Mouse (Mus musculus) kidney, postnatal 36 days (tissue): ENCODE data around the gene Cpm.
"Not testable (repeated sequence)": the region's sequence is repeated elsewhere in the genome, so short reads cannot be mapped to it uniquely, and the experiment has no call there.

Experiments used
- DNase-seq, 2 experiments: peaks; one replicate each; pipeline ENCODE4 v3.0.0; 2021 to 2022; ENCODE audit warnings: mixed read lengths in 2 of 2

The Cpm gene

DNA sequence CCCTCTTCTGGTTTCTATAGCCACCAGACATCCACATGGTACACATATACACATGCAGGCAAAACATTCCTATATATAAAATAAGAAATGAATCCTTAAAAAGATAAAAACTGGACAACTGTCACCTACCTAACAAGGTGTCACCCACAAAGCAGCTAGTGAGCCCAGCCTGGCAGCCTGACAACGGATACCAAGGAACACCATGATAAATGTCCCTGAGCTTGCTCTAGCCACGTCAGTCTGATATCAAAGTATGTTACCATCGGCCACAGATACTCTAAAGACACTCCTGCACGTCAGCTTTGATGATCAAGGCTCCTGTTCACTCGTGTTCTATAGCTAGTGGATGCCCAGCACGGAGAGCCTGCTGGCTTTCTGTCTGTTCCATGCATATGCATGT is 77.1 kb downstream of the Cpm start:
- DNase-seq: no peak

DNA sequence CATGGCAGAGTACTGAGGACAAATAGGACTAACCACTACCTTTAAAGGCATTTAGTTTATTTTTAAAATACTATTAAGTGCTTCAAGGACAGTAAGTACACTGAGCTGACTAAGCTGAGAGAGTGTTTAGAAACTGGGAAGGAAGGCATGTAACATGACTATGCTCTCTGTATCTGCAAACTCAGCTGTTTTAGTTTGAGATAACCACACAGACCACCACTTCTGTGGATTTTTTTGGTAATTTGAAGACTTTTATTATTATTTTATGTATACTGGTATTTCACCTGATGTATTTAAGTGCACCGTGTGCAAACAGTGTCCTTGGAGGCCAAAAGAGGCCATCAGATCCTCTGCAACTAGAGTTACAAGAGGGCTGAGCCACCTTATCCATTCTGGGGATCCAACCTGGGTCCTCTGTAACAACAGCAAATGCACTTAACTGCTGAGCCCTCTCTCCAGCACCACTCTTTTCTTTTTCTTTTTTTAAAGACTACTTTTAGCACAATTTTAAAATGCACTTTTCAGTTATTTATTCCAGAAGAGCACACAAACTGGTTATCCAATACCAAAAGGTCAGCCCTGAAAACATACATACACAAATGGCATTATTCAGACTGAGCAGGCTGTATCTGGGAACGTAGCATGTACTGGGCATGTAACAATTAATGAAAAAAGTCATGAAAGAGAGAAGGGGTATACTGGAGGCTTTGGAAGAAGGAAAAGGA is 78.0 kb downstream of the Cpm start:
- no peak for DNase-seq

DNA sequence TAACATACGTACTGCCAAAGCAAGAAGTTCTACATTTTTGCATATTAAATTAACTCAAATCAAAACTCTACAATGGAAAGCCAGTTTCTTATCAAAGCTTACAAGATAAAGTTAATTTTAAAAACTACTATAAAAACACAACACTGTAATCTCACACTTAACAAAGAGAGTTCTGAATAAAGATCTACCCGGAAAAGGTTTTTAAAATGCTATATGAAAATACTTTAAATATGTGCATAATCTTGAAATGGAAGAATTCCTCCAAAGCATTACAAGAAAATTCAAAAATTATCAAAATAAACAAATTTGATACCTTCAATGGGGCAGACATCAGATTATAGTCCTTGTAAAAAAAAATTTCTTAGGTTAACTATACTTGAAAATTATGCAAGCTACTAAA is 79.1 kb downstream of the Cpm start:
- DNase-seq: no peak

DNA sequence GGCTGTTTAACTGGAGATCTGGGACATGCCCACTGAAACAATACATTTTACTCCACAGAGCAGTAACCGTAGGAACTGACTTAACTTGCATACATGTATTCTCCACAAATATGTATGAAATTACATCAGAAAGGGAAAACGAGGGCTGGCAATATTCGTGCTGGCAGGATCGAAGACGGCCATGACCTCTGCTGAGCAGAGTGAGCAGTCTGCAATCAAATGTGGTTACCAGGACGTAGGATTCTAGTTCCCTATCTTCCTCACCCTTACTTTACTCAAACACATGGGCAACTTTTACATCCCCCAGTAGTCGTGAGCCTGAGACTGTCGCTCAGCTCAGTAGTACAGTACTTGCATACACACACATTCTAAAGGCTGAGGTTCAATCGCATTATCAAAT is 79.6 kb downstream of the Cpm start:
- DNase-seq: no peak

DNA sequence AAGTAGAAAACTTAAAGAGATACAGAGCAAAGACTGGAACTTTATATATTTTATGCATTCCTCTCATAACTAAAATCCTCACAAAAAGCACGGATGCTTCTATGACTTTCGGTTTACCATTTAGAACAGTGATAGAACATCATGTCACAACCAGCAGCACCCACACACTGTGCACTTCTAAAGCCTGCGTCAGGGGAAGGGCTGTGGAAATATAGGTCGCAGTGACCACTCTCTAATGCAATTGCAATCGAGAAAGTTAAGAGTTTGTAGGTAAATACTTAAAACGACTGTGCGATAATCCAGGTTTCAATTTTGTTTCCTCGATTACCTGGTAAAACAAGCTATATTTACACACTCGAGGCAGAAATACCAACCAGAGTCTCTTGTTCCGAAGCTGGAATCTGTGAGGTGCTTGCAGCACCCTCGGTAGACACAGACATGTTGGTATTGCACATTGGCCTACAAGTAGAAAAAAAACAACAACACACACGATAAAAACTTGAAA is 80.1 kb downstream of the Cpm start:
- DNase-seq: no peak

DNA sequence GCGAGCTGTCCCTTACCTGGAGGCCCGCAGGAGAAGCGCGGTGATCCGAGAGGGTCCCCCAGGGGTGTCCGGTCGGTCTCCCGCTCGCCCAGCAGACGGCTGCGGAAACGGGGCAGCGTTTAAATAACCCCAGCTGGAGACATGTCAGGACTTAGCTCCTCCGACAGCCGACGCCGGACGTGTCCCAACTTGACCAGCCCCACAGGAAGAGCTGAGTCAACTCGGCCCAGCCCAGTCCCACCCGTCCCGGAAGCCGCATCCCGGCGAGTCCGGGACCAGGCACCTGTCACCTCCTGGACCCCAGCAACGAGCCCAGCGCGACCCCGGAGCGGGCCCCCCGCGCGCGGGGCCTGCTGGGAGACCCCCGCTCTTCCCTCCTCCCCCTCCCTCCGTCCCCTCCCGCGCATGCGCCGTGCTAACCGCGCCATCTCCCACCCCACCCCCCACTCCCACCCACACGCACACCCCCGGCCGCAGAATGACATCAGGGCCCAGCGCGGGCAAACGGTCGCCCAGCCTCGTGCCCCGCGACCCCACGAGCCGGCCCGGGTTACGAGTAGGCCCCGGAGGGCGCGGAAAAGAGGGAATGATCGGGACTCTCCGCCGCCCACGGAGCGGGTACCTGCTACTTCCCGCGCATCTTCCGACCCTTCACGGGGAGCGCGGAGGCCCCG is 80.8 kb downstream of the Cpm start:
- DNase-seq: peak; percentile 84 to 85

DNA sequence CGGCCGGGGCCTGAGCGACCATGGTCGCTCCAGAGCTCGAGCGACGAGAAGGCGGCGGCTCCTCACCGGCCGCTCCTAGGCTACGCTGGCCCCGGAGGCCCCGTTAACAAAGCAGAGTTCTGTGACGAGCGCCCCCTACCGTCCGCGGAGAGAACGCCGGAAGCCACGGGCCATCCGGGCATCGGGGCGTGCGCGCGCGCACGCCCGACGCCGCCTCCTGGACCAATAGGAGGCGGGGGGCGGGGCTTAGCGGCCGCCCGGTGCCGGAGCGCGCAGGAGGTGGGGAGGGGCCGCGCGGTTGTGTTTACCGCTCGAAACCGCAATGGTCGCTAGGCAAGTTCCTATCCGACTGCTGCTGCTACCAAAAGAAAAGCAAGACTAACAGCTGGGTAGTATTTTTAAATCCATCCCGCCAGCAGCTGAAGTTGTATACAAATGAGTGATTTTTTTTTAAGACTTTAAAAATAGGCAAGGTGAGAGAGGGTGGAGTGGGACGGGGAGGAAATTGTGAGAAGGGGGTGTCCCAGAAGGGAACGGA is 81.4 kb downstream of the Cpm start, which contains the start of gene Mdm2:
Gene Mdm2, minus strand, starts transcription at position 155 of the 538 bp plus-strand sequence.
- peak; percentile 96 to 99 for DNase-seq

DNA sequence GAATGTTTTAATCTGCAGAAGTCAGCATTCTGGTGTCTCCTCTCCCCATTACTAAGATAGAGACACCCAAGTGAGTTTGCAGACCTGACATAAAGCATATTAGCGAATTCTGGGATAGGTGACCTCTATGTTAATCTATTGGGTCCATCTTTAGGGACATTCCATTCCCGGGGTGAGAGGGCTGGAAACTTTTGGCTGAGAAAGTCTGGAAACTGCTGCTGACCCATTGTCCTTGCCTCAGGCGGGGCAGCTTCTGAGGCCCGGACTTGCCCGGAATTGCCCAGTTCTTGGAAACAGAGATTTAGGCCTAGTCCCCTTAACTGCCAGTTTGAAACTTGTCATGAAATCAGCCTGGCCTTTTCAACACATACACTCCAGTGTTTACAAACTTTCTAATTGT is 82.1 kb downstream of the Cpm start:
- DNase-seq: peak; percentile 68 to 75

DNA sequence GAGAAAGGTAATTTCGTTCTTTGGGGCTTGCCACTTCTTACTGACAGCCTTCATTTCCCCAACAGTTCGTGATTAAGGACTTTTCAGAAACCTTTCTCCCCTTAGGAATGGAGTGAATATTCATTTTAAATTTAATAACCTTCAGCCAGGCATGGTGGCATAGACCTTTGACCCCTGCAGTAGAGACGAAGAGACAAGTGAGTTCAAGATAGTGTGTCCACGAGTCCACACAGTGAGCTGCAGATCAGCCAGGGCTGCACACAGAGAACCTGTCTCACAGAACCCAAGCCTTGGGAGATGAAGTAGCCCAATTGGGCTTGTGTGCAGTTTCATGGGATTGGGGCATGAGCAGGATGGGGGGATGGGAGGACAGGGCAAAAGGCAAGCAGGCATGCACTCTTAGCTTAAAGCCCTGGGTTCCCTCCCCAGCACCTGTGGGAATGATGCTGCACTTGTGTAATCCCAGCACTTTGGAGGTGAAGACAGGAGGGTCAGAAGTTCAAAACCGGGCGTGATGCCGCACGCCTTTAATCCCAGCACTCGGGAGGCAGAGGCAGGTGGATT is 83.0 kb downstream of the Cpm start:
- DNase-seq: peak in 1 of 2 experiments; percentile 31

DNA sequence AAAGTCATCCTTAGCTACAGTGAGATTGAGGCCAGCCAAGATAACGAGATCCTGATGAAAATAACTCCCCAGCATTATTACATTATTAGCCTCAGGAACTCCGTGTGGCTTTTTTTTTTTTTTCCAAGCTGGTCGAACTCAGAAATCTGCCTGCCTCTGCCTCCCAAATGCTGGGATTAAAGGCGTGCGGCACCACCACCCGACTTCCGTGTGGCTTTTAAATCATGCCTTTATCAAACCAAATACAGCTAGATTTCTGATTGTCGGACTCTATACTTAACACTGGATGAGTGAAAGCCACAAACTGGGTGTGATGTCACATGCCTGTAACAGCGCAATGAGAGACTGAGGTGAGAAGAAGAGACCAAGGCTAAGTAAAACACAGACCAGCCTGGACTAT is 83.6 kb downstream of the Cpm start:
- DNase-seq: no peak

DNA sequence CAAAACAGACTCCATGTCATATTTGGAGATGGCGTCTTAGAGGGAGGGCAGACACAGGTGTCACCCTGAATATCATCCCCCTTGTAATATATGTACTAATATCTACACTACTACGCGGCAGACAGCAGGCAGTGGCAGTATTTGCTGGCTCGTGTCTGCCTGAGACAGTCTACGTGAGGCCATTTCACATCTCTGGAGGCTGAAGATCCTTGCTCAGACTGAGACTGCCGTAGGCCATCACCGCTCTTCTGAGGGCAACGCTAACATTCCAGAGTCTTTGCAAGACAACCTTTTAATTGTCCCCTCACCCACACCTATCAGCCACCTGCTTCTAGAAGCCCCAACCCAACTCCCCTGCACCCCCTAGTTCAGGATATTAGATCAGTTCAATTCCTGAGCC is 84.2 kb downstream of the Cpm start:
- DNase-seq: no peak

DNA sequence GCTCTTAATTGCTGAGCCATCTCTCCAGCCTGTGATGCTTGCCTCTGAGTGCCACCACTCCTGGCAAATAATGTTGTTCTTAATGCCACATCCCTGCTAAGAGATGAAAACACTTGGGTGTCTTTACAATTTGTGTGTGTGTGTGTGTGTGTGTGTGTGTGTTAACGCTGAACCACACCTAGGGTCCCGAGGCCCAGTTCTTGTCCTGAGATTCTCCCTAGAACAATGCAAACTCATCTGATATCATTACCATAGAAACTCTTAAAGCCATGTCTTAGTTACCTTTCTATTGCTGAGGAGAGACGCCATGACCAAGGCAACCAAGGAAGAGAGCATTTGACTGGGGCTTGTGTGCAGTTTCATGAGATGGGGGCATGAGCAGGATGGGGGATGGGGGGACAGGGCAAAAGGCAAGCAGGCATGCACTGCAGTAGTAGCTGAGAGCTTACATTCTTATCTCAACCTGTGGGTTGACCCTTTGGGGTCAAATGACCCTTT is 84.8 kb downstream of the Cpm start:
- DNase-seq: no peak

DNA sequence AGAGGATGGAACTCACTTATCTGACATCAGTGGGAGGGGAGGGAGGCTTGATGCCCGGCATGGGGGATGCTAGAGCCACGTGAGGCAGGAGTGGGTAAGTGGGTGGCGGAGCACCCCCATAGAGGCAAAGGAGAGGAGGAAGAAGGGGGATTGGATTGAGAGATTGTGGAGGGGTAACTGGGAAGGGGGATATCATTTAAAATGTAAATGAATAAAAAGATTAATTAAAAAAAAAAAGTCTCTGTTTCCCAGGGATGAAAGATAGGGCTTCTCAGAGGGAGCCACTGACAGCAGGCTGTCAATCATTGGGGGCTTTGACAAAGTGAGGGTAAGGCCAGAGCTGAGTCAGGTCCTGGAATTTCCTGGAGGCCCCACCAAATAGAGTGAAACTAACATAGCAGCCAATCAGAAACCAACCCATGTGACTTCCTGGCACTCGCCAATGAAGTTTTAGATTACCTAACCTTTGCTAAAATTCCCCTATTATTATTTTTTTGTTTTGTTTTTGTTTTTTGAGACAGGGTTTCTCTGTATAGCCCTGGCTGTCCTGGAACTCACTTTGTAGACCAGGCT is 85.7 kb downstream of the Cpm start:
- no peak for DNase-seq

DNA sequence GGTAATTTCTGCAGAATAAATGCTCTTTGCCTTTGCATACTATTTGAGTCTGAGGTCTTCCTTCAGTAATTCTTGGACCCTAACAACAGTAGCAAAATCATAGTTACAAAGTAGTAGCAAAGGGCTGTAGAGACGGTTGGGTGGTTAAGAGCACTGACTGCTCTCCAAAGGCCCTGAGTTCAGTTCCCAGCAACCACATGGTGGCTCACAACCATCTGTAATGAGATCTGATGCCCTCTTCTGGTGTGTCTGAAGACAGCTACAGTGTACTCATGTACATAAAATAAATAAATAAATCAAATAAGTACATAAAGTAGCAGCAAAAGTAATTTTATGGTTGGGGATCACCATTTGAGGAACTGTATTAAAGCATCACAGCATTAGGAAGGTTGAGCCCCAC is 86.4 kb downstream of the Cpm start:
- DNase-seq: not testable (repeated sequence)

DNA sequence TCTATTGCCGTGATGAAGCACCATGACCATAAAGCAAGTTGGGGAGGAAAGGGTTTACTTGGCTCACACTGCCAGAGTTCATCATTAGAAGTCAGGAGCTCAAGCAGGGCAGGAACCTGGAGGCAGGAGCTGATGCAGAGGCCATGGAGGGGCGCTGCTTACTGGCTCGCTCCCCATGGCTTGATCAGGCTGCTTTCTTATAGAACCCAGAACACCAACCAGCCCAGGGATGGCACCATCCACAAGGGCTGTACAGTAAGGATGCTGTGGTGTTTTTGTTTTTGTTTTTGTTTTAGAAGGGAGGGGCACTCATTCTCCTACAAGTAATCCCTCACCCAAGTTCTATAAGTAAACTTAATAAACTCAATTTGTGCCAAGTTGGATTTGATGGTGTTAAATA is 87.4 kb downstream of the Cpm start:
- no peak for DNase-seq

DNA sequence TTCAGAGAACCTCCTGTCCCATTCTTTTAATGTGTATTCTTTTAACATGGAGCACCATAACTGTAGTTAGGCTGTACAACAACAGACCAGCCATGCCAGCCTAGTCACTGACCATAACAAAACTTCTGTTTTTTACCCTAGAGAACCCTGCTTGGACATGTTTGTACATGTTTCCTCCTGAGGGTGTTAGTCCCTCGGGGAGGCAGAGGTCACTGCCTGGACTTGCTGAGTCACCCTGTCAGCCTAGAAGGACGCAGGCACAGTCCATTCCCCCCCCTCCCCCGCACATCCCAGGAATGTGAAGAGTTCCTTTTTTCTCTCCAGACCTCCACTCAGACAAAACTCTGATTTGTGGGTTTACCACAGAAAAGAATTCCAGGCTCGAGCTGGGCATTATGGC is 88.3 kb downstream of the Cpm start:
- peak; percentile 86 to 88 for DNase-seq

DNA sequence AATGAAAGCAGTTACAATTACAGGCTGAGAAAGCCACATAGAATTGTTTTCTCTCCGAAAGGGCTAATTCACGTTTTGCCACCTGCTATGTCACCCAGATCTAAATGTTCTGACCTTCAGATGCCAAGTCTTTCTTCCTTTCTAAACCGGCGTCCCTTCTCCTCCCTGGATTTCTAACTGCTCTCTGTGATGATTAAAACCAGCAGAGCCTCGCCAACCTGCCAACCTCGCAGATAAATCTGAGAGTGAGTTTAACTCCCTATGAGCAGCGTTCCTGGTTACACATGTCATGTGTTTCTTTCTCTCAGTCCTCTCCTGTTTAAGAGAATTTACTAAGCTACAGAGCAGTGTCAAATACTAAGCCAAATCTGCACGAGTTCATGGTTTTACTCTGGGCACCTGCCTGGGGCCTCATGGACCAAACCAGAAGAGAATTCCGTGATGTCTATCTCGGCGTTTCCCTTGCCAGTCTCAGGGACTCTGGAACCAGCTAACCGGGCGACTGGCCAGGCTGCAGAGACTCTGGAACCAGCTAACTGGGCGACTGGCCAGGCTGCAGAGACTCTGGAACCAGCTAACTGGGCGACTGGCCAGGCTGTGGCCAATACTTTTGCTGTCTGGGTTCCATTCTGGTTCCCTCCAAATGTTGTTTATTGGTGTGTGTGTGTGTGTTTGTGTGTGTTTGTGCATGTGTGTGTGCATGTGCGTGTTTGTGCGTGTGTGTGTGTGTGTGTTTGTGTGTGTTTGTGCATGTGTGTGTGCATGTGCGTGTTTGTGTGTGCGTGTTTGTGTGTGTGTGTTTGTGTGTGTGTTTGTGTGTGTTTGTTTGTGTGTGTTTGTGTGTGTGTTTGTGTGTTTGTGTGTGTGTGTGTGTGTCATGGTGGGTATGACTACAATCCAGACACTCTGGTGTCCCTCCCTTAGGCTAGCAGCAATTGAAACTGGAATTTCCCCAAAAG is 89.1 kb downstream of the Cpm start:
- peak; percentile 95 to 96 for DNase-seq

DNA sequence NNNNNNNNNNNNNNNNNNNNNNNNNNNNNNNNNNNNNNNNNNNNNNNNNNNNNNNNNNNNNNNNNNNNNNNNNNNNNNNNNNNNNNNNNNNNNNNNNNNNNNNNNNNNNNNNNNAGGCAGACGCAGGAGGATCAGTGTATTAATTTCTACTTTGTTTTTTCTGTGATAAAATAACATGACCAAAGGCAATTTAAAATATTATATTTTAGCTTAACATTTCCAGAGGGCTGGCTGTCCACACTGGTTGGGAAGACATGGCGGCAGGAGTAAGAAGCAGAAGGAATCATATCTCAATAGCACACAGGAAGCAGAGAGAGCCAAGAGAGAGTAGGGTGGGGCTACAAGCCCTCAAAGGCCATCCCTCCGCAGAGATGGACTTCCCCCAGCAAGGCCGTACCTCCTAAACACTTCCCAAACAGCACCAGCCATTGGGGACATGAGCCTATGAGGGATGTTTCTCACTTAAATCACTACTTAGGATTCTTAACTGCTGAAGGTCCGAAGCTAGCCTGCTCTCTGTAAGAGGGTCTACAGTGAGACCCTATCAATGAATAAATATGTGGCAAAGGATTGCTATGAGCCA is 94.9 kb downstream of the Cpm start:
- no peak for DNase-seq

DNA sequence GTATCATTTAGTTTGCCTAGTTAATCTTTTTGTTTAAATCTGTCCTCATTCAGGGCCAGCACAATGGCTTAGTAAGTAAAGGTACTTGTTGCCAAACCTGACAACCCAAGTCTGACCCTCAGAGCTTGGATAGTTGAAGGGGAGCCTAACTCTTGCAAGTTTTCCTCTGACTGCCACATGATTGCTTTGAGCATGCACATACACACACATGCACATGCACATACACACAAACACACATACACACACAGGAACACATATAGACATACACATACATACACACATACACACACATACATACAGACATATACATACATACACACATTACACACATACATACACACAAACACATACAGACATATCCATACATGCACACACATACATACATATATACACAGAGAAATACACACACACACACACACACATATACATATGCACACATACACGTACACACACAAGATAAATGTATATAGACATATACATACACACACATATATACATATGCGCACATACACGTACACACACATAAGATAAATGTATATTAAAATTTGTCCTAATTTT is 95.6 kb downstream of the Cpm start:
- no peak for DNase-seq

DNA sequence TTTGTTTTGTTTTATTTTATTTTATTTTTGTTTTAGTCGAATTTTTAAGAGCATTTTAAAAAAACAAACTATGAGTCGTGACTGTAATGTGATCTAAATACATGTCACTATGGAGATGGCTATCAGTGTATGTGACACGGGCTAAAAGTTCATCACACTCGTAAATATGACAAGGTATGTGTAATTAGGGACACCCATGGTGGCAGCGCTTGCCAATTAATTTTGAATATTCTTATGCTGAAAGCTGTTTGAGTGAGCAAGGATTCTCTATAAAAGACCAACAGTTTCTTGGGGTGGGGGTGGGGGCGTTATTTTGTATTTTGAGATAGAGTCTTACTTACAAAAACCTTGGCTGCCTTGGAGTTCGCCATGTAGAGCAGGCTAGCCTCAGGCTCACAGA is 96.4 kb downstream of the Cpm start:
- no peak for DNase-seq

DNA sequence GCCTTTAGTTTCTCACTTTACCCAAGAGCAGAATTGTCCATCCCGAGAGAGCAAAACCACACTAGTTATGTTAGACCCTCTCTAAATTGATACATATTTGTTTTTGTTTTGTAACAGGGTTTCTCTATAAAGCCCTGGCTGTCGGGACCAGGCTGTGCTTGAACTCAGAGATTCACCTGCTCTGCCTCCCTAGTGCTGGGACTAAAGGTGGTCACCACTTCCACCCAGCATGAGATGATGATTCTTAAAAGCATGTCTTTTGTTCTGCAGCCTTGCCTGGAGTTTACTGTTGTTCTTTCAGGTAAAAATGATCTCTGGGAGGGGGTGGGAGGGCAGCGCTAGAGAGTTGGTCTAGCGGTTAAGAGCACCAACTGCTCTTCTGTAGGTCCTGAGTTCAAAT is 97.0 kb downstream of the Cpm start:
- no peak for DNase-seq
